Mouse (Mus musculus) thymus, adult 18-20 months (tissue): ENCODE data around the gene Rnf26.
A peak's percentile ranks its signal among the peaks of the same experiment; 100 is the strongest.

Experiments
- DNase-seq, 2 experiments: peaks; one replicate each; pipeline ENCODE4 v3.0.0; 2022; ENCODE audit warnings: mixed read lengths in 2 of 2

Rnf26 gene

DNA sequence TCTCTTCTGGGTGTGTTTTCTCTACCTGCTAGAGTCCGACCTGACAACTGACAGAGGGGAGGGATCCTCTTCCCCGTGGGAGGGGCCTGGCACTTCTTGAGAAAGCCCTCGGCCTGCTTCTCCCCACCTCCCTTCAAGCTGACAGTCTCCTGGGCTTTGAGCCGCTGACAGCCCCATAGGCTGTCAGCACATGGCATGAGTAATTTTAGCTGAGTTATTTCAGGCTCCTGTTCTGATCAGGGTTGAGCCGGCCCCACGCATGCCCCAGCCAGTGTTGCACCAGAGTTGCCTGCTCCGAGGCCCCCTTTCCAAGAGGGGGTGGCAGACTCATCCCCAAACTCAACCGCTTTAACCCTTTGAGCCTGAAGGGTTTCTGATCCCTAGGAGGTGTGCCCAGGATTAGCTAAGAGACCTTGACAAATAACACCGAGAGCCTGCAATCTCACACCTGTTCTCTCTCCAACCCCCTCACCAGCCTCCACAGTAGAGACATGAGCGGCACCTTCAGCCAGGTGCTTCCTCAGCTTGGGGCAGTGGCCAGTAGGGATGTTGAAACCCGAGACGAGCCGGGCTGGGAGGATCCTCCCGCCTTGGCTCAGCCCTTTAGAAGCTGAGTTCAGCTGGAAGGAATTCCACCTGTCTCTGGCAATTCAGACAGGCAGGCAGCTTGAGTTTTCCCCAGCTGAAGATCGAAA, 25.4 kb downstream of the Rnf26 start:
- no peak for DNase-seq

DNA sequence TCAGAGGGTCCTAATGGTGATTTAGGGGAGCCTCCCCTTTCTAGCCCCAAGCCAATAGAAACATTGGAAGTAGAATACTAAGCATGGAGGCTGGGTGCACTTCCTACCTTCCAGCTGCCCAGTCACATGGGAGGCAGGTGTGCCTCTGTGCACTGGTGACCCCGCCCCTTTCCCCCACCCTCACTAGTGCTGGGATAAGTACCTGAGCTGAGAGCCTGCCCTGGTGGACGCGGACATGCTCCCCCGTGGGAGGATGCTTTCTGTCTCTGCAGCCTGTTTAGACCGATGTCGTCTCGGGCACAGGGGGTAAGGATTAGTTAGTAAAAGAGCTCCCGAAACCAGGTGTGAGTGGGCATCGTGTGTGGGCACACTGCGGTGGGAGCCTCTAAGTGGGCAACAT, 26.4 kb downstream of the Rnf26 start:
- DNase-seq = no peak

DNA sequence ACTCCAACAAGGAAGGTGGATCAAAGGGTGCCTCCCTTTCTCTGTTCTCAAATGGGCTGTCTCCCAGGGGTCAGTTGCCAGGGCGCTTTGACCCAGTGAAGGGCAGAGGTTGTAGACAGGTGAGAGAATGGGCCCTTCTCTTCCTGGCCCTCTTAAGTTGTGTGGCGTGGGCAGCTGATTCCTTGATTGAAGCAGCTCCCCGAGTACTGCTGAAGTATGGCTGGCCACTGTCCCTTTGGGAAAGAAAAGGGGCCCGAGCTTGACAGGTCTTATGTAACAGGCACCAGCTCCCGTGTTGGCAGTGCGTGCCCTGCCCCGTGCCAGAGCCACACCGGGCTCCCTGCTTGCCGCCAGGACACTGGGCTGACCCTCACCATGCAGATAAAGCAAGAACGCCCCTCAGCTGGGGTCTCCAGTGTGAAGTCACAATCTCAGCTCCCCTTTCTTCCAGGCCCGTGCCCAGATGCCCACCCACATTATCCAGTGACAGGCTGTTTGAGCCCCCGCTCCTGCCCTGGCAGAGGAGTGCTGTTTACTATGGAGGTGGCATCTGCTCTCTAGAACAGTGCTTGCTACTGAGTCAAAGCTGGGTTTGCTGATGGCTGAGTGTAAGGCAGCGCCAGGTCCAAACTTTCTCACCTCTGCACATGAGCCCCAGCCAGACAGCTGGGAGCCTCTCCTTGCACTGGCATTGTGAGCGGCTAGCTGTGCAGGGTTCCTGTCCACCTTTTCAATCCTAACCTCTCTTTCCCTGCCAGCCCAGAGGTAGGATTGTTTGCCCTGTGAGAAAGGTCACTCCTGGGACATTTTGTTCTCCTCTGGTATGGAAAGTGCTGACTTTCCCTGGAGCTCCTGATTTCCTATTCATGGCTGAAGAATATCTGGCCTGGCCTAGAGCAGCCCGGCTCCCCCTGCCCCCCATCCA, 27.3 kb downstream of the Rnf26 start:
- DNase-seq = no peak

DNA sequence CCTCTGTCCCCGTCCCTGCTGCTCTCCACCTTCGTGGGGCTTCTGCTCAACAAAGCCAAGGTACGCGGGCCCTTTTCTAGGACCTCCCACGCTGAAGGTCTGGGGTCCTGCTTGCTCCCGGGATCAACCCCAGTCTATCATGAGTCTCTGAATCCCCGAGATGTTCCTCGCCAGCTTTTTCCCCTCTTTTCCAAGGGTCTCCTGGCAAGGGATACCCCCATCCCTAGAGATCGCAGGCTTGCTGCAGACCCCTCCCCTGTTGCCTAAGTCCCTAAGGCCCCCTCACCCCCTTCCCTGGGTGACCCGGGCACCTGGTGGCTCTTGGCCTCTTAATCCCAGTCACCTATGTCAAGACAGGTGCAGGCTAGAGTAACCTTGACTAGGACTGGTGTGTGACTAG, 28.0 kb downstream of the Rnf26 start:
- DNase-seq = no peak

DNA sequence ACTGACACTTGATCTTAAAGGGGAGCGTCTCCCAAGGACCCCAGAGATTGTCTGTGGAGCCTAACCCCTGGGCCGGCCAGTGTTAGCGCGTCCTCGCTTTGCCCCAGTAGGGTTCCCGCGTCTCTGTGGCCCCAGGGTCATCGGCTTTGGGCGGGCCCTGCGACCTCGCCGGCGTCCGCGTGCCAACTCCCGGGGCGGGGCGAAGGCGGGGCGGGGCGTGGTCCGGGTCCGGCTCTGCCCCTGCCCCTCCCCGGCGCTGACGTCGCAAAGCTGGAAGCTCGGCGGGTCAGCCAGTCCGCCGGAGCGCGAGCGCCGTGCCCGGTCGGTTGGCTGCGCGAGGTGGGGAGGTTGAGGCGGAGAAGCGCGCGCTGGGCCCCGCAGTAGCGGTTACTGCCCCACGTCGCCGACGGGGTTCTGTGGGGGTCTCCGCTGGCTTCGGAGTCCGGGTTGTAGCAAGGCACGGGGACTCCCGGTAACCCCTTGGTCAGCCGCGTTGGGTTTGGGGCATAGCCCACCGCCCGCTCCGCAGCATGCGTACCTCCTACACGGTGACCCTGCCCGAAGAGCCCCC, 28.6 kb downstream of the Rnf26 start:
- DNase-seq = peak; percentile 65 to 67

DNA sequence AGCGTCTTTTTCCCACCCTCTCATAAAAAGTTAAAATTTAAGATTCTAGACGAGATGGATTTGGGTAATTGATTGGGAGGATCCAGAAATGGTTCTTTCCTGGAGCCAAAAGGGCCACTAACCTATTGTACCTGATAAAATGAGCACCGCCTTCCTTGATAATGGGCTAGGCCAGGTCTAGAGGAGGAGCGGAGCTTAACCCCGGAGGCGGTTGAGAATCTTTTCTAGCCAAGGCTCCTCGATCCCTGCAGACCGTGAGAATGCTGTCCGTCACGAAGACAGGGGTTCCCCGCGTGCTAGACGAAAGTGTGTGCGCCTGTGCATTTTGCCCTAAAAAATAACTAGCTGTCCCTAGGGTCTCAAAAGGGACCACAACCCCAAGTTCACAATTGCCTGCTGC, 29.1 kb downstream of the Rnf26 start:
- DNase-seq = no peak

DNA sequence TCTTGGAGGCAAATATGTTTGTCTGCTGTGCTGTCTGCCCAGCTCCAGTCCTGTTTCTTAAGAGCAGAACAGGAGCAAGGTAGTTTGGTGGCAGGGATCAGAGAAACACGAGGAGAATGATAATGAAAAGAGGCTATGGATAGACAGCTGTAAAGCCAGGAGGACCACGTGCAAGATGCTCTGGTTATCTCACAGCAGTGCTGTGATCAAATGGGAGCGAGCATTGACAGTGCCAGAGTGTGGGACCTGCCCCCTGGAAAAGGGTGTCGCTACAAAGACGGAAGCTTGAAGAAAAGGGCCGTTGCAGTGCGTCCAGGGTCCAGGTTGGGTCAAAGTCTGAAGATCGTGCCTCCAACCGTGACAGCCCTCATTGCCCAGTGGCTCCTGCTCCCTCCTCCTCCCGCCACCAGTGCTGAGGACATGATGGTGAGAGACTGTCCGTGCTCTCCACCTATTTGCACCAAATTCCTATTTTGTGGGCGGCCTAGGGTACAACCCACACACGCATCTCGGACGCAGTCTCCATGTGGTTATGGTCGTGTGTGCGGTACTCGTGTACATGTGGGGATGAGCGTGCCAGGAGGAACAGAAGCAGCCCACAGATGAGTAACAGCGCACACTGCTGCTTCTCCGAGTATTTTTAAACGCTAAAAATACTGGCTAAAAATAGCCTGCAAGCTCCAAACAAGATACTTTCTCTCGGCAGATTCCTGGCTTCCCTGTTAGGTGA, 29.8 kb downstream of the Rnf26 start:
- no peak for DNase-seq

DNA sequence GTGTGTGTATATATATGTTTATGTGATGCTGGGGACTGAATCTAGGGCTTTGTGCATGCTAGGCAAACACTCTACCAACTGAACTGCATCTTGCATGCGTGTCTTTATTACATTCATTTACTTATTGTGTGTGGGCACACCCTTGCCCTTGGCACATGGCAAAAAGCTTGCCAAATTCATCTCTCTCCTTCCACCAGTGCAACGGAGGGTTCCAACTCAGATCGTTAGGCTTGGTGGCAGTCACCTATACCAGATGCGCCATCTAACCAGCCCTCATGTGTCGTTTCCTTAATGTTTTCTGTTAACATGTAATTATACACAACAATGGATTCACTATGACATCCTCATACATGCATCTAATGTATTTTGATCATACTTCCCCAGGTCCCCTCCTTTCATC, 31.1 kb downstream of the Rnf26 start:
- no peak for DNase-seq

DNA sequence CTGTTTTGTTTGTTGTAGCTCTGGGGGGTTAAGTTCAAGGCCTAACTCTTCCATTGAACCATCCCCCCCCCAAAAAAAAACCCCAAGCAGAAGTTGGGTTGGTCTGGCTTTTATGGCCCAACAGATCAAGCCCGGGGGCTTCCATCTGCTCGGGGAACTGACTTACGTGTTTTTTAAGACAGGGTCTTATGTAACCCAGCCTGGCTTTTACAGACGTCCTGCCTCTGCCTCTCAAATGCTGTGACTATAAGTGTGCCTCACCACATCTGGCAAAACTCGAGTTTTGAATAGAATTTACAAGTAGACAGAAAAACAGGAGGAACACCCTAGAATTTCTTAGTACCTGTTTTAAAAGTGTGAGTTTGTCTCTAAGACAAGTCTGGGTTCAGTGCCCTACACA, 31.7 kb downstream of the Rnf26 start:
- DNase-seq = no peak

DNA sequence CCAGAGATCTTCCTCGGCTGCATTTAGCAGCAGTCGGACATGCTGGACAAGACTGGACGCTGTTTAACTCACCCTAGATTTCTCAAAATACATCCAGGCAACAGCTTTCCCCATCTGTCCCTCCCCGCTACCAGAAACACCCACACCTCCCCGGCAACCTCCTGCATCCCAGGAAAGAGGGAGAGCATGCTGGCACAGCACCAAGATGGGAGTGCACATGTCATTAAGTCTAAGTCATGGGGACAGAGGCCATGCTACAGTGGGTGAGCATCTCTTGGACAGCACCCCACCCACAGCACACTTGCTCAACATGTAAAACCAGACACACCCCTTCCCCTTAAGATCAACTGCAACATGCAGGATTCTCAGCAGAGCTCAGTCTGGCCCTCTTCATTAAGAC, 32.4 kb downstream of the Rnf26 start:
- no peak for DNase-seq

DNA sequence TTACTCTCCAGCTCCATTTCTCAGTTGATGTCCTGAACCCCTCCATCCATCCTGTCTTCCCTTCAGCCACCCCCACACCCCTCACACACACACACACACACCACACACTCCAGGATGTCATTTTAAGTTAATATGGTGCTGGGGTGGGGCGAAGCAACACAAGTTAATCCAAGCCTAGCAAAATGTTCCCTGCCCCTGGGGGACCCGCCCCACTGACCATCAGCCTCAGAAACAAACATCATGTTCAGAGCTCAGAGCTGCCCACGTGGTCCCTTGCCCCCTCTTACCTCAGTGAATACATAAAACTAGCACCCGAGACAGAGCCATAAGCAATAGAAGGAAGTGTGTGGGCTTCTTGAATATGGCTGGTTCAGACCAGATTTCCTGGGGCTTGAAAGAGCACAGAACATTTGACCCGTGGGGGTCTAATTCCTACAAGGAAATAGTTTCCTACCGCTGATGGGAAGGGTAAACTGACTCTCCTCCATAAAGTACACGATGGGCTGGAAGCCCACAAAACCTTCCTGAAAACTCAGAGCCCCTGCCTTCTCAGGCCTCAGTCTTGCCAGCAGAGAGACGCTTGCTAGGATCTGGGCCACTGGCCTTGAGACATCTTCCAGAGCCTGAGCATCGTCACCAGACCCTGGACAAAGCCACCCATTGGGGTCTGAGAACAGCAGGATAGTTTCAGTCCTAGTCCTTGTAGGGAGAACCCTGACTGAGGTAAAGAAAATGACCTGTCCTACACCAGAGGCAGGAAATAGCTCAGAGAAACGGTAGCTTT, 33.1 kb downstream of the Rnf26 start:
- no peak for DNase-seq

DNA sequence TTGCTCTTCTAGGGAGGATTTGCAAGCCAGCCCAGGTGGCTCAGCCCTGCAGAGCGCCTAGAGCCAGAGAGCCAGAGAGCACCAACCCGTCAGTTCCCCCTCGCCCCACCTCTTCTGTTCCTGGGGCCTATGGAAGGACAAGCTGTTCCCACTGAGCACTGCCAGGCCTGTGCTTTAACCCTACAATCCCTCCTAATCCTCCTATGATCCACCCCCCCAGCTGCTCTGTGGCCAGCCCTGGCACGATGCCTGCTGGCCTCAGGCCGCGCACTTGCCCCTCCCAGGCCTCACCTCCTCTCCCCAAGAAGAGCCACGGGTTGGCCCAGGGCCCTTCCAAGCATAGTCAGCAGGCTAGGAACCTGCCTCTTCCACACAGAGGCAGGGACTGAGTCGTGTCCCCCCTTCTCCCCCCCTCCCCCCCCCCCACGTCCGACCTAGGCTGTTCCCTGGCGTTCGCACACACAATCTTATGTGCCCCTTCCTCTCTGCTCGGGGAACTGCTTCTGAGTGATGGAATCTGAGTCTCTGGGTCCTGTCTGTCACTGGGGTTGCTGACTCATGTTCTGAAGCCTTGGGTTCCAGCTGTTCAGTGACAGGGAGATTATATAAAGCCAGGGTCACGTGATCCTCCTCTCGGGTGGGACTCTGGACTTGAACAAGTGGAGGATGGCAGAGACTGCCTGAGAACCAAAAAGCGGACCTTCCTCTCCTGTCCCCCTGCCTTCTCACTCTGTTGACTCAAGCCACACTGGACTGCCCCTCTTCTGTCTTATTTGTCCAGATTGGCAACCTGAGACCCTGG, 34.2 kb downstream of the Rnf26 start:
- DNase-seq = no peak

DNA sequence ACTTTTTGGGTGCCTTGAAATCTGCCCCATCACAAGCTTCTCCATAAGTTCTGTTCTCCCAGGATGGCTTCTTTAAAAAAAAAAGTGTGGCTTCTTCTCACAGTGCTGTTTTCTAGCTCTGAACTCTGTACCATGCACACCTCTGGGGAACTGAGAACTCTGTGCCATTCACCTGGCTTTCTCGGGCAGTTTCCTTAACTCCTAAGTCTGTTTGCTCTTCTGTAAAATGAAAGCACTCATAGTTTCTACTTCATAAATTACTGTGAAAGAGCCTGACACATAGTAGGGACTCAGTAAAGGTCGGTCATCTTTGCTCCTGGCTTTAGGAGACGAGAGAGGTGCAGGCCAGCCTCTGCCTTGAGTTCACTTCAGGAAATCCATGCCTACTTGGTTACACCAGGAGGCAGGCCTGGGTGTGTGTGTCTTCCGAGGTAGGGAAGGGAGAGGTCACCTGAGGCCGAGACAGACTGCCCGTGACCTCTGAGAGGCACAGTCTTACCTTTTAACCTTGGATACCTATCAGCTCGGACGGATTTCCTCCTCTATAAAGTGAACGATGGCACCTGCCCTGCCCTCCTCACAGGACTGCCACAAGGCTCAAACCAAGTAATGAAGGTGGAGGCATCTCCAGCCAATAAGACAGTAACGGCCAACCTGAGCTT, 35.0 kb downstream of the Rnf26 start:
- DNase-seq = no peak

DNA sequence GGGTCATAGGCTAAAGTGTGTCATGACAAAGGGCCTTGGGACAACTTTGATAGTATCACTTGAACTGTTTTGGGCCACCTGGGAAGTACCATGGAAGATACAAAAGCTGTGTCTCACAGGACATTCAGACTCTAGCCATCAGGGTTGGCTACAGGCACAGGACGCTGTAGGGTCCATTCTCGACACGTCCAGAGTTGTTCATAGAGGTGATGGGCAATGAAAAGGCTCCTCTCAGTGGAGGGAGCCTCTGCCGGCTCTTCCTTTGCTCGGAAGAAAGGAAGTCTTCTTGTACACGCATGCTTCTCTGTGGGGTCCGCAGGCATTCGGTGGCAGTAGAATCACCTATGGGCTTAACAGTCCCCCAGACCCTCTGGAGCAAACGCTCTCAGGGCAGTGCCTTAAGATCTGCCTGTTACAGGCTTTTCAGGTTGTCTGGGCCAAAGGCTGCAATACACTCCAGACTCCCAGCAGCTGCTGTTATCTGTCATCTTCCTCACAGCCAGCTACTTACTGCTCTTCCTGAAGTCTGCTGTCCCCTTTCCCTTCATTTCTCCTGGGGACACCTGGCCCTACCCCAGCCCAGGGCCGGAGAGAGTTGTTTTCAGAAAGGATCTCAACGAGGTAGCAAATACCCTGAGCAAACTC, 35.9 kb downstream of the Rnf26 start:
- no peak for DNase-seq

DNA sequence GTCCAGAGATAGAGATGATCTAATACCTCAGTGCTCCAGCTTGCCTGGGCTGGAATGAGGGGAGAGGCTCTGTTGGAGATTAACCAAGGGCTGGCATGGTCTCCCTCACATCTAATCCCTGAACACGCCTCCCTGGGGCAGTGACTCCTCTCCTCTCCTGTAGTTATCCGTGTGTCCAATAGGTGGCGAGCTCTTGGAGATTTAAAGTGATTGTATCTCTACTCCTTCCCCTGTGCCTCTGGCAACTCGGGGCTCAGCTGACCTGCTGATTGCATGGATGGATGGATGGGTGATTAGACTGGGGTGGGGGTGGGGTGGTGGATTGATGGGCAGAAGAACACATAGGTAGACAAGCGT, 36.6 kb downstream of the Rnf26 start:
- DNase-seq = no peak

DNA sequence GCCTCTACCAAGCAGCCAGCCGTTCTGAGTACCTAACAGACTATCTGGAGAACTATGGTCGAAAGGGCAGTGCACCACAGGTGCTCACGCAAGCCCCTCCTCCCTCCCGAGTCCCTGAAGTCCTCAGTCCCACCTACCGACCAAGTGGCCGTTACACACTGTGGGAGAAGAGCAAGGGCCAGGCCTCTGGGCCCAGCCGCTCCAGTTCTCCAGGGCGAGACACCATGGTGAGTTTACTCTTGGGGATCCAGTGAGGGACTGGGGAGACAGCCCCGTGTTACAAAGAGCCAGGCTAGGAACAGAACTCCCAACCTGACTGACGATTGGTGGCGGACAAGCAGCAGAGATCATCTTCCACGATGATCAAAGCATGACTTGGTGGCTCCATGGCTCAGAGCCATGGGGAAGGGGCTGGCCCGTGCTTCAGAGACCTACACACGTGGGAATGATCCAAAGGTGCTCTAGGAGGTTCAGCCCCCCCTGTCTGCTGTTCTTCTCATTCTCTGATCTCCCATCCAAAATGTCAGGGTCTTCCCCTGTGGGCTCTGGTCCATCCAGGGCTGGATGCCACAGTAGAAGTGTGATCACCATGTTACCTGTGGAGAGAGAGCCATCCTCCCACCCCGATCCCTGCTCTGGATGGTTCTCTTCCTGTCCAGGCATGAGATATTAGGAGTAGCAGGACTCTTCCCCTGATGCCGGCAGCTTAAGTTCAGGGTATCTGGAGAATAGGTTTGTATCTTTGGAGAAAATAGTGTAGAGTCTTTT, 37.1 kb downstream of the Rnf26 start:
- DNase-seq = no peak

DNA sequence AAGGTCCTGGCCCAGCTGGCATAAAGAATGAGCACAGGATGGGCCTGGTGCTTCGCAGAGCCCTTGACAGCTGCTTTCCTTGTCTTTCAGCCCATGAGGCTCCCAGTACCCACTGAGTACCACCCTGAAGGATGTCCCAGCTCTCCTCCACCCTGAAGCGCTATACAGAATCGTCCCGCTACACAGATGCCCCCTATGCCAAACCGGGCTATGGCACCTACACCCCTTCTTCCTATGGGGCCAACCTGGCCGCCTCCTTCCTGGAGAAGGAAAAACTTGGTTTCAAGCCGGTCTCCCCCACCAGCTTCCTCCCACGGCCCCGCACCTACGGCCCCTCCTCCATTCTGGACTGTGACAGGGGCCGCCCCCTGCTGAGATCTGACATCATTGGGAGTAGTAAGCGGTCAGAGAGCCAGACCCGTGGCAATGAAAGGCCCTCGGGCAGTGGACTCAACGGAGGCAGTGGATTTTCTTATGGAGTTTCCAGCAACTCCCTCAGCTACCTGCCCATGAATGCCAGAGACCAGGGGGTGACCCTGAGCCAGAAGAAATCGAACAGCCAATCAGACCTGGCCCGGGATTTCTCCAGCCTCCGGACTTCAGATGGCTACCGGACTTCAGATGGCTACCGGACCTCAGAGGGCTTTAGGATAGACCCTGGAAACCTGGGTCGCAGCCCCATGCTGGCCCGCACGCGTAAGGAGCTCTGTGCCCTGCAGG, 37.9 kb downstream of the Rnf26 start:
- DNase-seq = no peak

DNA sequence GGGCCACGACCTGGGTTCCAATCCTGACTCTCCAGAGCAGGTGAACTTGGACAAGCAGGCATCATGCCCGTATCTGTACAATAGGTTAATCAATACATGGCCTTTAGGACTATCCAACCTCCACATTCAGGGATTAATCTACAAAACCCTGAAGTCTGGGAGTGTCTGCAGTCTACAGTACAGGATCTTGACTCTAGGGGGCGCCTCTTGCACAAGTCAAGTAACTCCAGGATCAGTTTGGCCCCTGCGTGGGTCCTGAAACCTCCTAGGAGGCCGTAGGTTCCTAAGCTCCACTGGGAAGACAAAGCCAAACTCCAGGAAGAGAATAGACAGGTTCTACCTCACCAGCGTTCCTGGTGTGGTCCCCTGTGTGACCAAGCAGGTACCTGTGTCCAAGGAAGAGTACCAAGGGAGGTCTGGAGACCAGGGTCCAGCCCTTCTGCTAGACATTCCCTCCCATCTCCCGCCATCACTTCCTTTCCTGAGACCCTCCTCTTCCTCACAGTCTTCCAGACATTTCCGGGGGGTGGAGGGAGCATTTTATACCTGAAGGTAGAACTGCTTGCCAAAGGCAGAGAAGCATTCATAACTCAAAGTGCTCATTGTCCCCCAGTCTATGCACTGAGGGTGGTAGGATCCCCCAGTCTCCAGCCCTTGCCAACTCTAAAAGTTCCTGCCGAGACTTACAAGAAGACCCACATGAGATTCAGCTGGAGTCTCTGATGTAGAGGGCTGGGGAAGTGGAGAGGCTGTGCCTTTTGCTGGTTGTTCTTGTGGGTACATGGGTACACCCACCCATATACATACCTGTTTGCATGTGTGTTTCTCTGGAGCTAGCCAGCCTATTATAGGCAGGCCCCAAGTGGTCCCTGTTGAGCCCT, 38.7 kb downstream of the Rnf26 start:
- DNase-seq = no peak
